In genomic region chr14:47396165-47396652, GRCm38 (mm10) we compare ENCODE assay signal across 8 mouse cellular contexts. TPM values are rescaled to one million over a fixed set of nuclear protein-coding genes. Genes with fewer than 3 reads are reported as not detected.
DNase-seq lines count a peak whose midpoint lies in the region; ATAC-seq and TF ChIP-seq lines count a peak whose summit lies in the region.

No protein-coding gene starts in this region.

- ATAC-seq in liver, embryonic 14.5 days (ENCODE audit: insufficient read depth): no peak
- no peak for ATAC-seq in liver, embryonic 12.5 days
- peak; percentile 54 for ATAC-seq in common myeloid progenitor, adult 5-6 weeks (replicated peaks; ENCODE audit: low read depth, poor library complexity, severe bottlenecking)
- peak; percentile 71 for ATAC-seq in hindbrain, postnatal 0 days

- H3K4me2 ChIP-seq in liver, embryonic 14.5 days (ENCODE audit: low read depth): no peak overlapping the region
- H3K4me2 ChIP-seq in liver, embryonic 12.5 days: no peak overlapping the region
- H3K4me2 ChIP-seq in hindbrain, postnatal 0 days (ENCODE audit: low read depth, low read length): no peak overlapping the region

- no peaks in the 10 kb centered on the region for H3K4me1 ChIP-seq in liver, embryonic 14.5 days (replicated peaks; ENCODE audit: control insufficient read depth in 2 of 2, insufficient read depth in 2 of 2, low read length in 1 of 2)
- no peaks in the 10 kb centered on the region for H3K4me1 ChIP-seq in liver, embryonic 12.5 days
- H3K4me1 ChIP-seq in hindbrain, postnatal 0 days (ENCODE audit: insufficient read depth, low read length): no peaks in the 10 kb centered on the region
- H3K4me1 ChIP-seq in thymus, adult 2 months (replicated peaks; ENCODE audit: control insufficient read depth, insufficient read depth, low read length): 0 out of 2 replicates have a peak, but pooled peaks cover 5% of the 10 kb centered on the region

- H3K9ac ChIP-seq in liver, embryonic 14.5 days (replicated peaks): no peak overlapping the region
- H3K9ac ChIP-seq in liver, embryonic 12.5 days: no peak overlapping the region
- no peak overlapping the region for H3K9ac ChIP-seq in hindbrain, postnatal 0 days (replicated peaks; ENCODE audit: low read length)

- no peak for DNase-seq in liver, embryonic 14.5 days (ENCODE audit: low read depth in 3 of 3, low spot score in 3 of 3)
- DNase-seq in NIH3T3 (ENCODE audit: low read depth): peak; percentile 83
- peak; percentile 71 for DNase-seq in hindbrain, postnatal 0 days (ENCODE audit: low spot score)
- peak; percentile 53 for DNase-seq in lung, postnatal 25 days (ENCODE audit: low spot score)
- peak; percentile 40 for DNase-seq in thymus, adult 2 months
- DNase-seq in urinary bladder, postnatal 10 days (ENCODE audit: low spot score): no peak

- no peak overlapping the region for H3K27ac ChIP-seq in liver, embryonic 14.5 days
- no peak overlapping the region for H3K27ac ChIP-seq in liver, embryonic 12.5 days
- peak overlapping the region; percentile 51; the same call in 1 of the 2 replicates for H3K27ac ChIP-seq in hindbrain, postnatal 0 days
- peak overlapping the region; percentile 24; the same call in 1 of the 2 replicates for H3K27ac ChIP-seq in thymus, adult 2 months (ENCODE audit: control insufficient read depth, insufficient read depth, low read length)

- peak; percentile 69 for TF ChIP-seq CTCF in liver, embryonic 14.5 days (IDR thresholded peaks at IDR 0.05; ENCODE audit: low read depth)
- TF ChIP-seq CTCF in hindbrain, postnatal 0 days (IDR thresholded peaks at IDR 0.05; ENCODE audit: low read depth): peak; percentile 78
- TF ChIP-seq CTCF in thymus, adult 2 months (IDR thresholded peaks at IDR 0.05; ENCODE audit: borderline replicate concordance, control insufficient read depth, extremely low read depth, insufficient read depth, low read length, poor library complexity): 0 out of 2 replicates have a peak, but pooled peaks have one; percentile 31

- H3K9me3 ChIP-seq in liver, embryonic 14.5 days (ENCODE audit: control insufficient read depth, low read length): no peaks in the 10 kb centered on the region
- no peaks in the 10 kb centered on the region for H3K9me3 ChIP-seq in liver, embryonic 12.5 days (replicated peaks)
- H3K9me3 ChIP-seq in hindbrain, postnatal 0 days (ENCODE audit: low read length): no peaks in the 10 kb centered on the region

- no peaks in the 10 kb centered on the region for H3K27me3 ChIP-seq in liver, embryonic 14.5 days (ENCODE audit: control insufficient read depth, insufficient read depth, low read length)
- H3K27me3 ChIP-seq in liver, embryonic 12.5 days (replicated peaks): no peaks in the 10 kb centered on the region
- no peaks in the 10 kb centered on the region for H3K27me3 ChIP-seq in hindbrain, postnatal 0 days (ENCODE audit: insufficient read depth, low read length)
- H3K27me3 ChIP-seq in thymus, adult 2 months (ENCODE audit: control insufficient read depth, insufficient read depth, low read length): no peaks in the 10 kb centered on the region

- WGBS in liver, embryonic 14.5 days (ENCODE audit: insufficient replicate concordance): 69% methylated on average over 5 of the region's 5 CpGs
- WGBS in liver, embryonic 12.5 days (ENCODE audit: insufficient replicate concordance): 72% methylated on average over 5 of the region's 5 CpGs
- WGBS in hindbrain, postnatal 0 days: 54% methylated on average over 5 of the region's 5 CpGs
- 66% methylated on average over 5 of the region's 5 CpGs for WGBS in thymus, adult 2 months

- TF ChIP-seq POLR2A in thymus, adult 2 months (IDR thresholded peaks at IDR 0.05; ENCODE audit: control insufficient read depth, extremely low read depth, insufficient read depth, low read length, poor library complexity): no peak

- H3K36me3 ChIP-seq in liver, embryonic 14.5 days (replicated peaks; ENCODE audit: control insufficient read depth, insufficient read depth, low read depth): peaks cover 99% of the 10 kb centered on the region
- peaks cover 100% of the 10 kb centered on the region for H3K36me3 ChIP-seq in liver, embryonic 12.5 days
- H3K36me3 ChIP-seq in hindbrain, postnatal 0 days (ENCODE audit: insufficient read depth, low read length): no peaks in the 10 kb centered on the region; the same call in 1 of the 2 replicates
- H3K36me3 ChIP-seq in thymus, adult 2 months (ENCODE audit: control insufficient read depth, insufficient read depth, low read length): peaks cover 58% of the 10 kb centered on the region

- no peak for TF ChIP-seq EP300 in liver, embryonic 14.5 days (IDR thresholded peaks at IDR 0.05; ENCODE audit: low read depth)

- H3K4me3 ChIP-seq in liver, embryonic 14.5 days (ENCODE audit: insufficient read depth in 1 of 2, low read depth in 2 of 2, low read length in 2 of 2): no peak overlapping the region
- H3K4me3 ChIP-seq in liver, embryonic 12.5 days: no peak overlapping the region
- no peak overlapping the region for H3K4me3 ChIP-seq in hindbrain, postnatal 0 days (ENCODE audit: low read length)
- H3K4me3 ChIP-seq in thymus, adult 2 months (ENCODE audit: control insufficient read depth, insufficient read depth, low read length): no peak overlapping the region

RNA-seq across cellular contexts. Expression of gene Dlgap5, which starts 22.0 kb away (rescaled TPM):
- polyA plus RNA-seq in liver, embryonic 14.5 days (2012; rRNA removed): 35.3 and 42.5 TPM in 2 replicates
- 46.2 and 51.4 TPM in 2 replicates for polyA plus RNA-seq in liver, embryonic 14.5 days (2014; fragmentation: Nextera tagmentation; extraction: Ambion mirVana)
- polyA plus RNA-seq in liver, embryonic 12.5 days (2016; fragmentation: Nextera tagmentation; extraction: Ambion mirVana): 68.0 and 73.9 TPM in 2 replicates
- total RNA-seq in common myeloid progenitor, adult 5-6 weeks (2017): 67.0 and 68.4 TPM in 2 replicates
- 6.3 and 10.0 TPM in 2 replicates for total RNA-seq in hindbrain, postnatal 0 days (2014; rRNA removed)
- 5.5 and 6.5 TPM in 2 replicates for polyA plus RNA-seq in hindbrain, postnatal 0 days (2015; fragmentation: Nextera tagmentation; extraction: Ambion mirVana)
- polyA plus RNA-seq in thymus, adult 2 months (2012; rRNA removed): 15.5 and 21.6 TPM in 2 replicates

RNA-seq across cellular contexts. Expression of gene Lgals3, which starts 28.7 kb away (rescaled TPM):
- polyA plus RNA-seq in liver, embryonic 14.5 days (2012; rRNA removed): 11.7 and 16.3 TPM in 2 replicates
- 27.4 and 40.5 TPM in 2 replicates for polyA plus RNA-seq in liver, embryonic 14.5 days (2014; fragmentation: Nextera tagmentation; extraction: Ambion mirVana)
- 13.7 and 14.6 TPM in 2 replicates for polyA plus RNA-seq in liver, embryonic 12.5 days (2016; fragmentation: Nextera tagmentation; extraction: Ambion mirVana)
- 1.2 and 5.7 TPM in 2 replicates for total RNA-seq in common myeloid progenitor, adult 5-6 weeks (2017)
- 2.1 and 9.1 TPM in 2 replicates for total RNA-seq in hindbrain, postnatal 0 days (2014; rRNA removed)
- 6.6 and 8.2 TPM in 2 replicates for polyA plus RNA-seq in hindbrain, postnatal 0 days (2015; fragmentation: Nextera tagmentation; extraction: Ambion mirVana)
- 95.3 and 143 TPM in 2 replicates for polyA plus RNA-seq in thymus, adult 2 months (2012; rRNA removed)

RNA-seq across cellular contexts. Expression of gene Fbxo34, which starts 54.0 kb away (rescaled TPM):
- 20.2 and 24.4 TPM in 2 replicates for polyA plus RNA-seq in liver, embryonic 14.5 days (2012; rRNA removed)
- 33.4 and 37.1 TPM in 2 replicates for polyA plus RNA-seq in liver, embryonic 14.5 days (2014; fragmentation: Nextera tagmentation; extraction: Ambion mirVana)
- polyA plus RNA-seq in liver, embryonic 12.5 days (2016; fragmentation: Nextera tagmentation; extraction: Ambion mirVana): 36.4 and 38.0 TPM in 2 replicates
- total RNA-seq in common myeloid progenitor, adult 5-6 weeks (2017): 15.2 and 29.1 TPM in 2 replicates
- total RNA-seq in hindbrain, postnatal 0 days (2014; rRNA removed): 20.6 and 62.0 TPM in 2 replicates
- polyA plus RNA-seq in hindbrain, postnatal 0 days (2015; fragmentation: Nextera tagmentation; extraction: Ambion mirVana): 39.7 and 41.0 TPM in 2 replicates
- 17.6 and 18.1 TPM in 2 replicates for polyA plus RNA-seq in thymus, adult 2 months (2012; rRNA removed)

Comparison
In these comparisons a context has a peak if more than half of its experiments do, and no peak if none do; other contexts are left out.
1. ATAC-seq: peak in common myeloid progenitor, adult 5-6 weeks (single experiment) and hindbrain, postnatal 0 days (single experiment); none in liver, embryonic 14.5 days (single experiment) and liver, embryonic 12.5 days (single experiment).
2. DNase-seq: peak in NIH3T3 (single experiment), hindbrain, postnatal 0 days (single experiment), lung, postnatal 25 days (single experiment) and thymus, adult 2 months (single experiment); none in liver, embryonic 14.5 days (0 of 3) and urinary bladder, postnatal 10 days (single experiment).
3. H3K27ac ChIP-seq: peak in hindbrain, postnatal 0 days (single experiment) and thymus, adult 2 months (single experiment); none in liver, embryonic 14.5 days (single experiment) and liver, embryonic 12.5 days (single experiment).
4. Peak in every context shown above with its lines, with median percentiles within 50 percentile points of each other: CTCF ChIP-seq.